Mouse (Mus musculus): ENCODE data around the gene Madcam1. TPM values are rescaled to one million over a fixed set of nuclear protein-coding genes. Genes with fewer than 3 reads are reported as not detected.

Madcam1 gene
- polyA plus RNA-seq, 1 experiment, result not detected

DNA sequence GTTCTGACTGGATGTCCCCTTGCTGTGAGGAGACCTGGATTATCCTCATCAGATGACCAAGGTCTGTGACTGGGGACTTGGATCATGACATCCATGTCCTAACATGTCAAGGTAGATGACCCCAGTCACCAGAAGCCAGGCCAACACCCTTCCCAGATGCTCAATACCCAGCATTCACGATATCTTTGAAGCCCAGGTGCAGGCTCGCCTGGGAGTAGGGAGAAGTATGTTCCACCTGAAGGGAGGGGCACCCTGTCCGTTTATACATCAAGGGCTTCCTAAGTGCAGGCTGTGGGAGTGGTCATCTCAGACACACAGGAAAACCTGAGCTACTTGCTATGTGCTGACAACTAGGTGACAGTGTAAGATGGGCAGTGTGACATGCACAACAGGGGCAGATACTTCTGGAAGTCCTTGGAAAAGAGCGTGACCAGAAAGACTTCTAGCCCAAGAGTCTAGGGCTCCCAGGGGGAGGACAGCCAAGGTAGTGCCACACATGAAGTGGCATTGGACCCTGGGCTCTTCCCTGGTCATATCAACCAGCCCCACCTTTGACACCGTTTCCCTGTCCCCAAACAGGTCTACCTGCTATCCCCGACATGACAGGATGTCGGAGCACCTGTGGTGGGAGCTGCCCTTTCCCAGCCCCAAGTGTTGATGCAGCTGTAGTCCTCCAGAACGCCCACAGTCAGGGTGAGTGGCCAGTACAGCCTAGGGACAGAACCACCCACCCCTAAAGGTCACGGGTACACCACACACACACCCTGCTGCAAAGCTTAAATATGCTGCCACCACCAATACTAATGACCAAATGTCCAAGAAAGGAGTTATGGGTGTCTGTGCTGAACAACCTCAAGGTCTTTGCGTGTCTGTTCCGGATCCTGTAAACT is 16.5 kb downstream of the Madcam1 start:
- no peak for TF ChIP-seq GATA1 (IDR thresholded peaks at IDR 0.05; ENCODE audit: low read length)

DNA sequence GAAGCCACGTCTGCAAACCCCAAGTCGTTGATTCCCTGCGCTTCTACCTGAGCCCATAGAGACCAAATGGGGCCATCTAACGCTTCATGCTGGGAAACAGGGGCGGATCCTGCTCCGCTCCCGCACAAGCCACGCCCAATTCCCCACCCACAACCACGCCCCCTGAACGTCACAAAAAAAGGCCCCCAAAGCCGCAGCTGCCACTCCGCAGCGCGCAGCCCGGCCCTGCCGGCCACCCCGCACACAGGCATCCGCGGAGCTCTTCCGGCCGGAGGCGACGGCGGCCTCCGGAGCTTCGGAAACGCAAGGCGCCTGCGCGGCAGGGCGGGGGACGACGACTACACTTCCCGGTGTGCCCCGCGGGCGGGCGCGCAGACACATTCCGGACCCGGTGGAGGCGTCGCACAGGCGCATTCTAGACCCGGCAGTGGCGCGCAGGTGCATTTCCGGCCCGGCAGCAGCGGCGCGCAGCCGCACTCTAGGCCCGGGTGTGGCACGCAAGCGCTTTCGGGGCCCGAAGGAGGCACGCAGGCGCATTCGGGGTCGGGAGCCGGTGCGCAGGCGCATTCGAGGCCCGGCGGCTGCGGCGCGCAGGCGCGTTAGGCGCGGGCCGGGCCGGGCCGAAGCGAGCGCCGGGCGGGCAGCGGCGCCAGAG is 17.4 kb downstream of the Madcam1 start, which contains the start of gene Cdc34:
Gene Cdc34 (plus strand): TSS at position 605 of the 655 bp plus-strand sequence.
- TF ChIP-seq GATA1 (IDR thresholded peaks at IDR 0.05; ENCODE audit: low read length), result no peak

DNA sequence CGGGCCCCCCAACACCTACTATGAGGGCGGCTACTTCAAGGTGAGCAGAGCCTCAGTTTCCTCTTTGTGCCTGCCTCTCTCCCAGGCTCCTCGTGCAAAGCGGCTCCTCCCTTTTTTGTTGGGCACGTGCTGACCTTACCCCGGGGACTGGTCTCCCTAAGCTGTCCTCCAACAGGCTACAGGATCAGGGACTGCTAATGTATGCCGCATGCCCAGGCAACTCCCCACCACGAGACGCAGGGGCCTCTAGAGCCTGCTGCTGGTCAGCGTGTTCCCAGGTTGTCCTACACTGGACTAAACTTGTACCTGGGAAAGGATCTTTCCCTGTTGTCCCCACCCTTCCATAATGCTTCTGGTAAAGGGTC is 18.2 kb downstream of the Madcam1 start:
- no peak for TF ChIP-seq GATA1 (IDR thresholded peaks at IDR 0.05; ENCODE audit: low read length)

GRCm38 (mm10) chr10:79682916-79683582 is 18.7 kb downstream of the Madcam1 start:
- TF ChIP-seq GATA1 (IDR thresholded peaks at IDR 0.05; ENCODE audit: low read length), result no peak

DNA sequence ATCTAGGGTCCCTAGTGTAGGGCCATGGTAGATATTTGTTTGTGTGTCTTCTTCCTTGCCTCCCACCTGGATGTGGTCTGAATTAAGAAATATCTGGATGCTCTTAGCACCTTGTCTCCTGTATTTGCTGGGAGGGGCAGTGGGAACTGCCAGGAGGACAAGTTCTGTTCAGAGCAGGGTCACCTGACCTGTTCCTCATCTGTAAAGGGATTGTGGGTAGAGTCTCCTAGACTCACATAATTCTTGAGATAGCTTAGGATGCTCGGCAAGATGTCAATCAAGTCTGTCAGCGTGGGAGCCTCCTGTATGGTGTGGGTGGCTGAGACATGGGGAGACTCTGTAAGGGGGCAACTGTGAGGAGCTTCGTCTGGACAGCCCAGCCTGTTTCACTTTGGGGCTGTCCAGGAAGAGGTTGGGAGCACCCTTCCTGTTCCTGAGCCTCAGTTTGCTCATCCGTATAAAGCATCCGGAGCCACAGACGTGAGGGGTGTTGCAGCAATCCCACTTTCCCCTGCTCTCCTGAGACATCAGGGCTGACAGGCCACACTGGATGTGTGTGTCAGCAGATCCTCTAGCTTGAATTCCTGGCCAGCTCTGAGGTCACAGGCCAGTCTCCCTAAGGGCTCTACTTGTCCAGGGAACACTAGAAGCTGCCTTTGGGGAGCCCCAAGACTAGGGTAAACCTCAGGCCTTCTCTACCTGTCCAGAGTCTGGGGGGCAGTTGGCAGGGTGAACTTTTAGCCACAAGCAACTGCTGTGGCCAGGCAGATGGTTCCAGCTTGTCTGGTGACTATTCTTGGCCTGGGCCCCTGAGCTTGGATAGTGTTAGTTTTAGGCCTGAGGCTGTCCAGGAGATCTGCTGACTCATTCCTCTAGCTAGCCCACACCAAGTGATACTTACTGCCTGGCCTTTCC is 19.6 kb downstream of the Madcam1 start:
- no peak for TF ChIP-seq GATA1 (IDR thresholded peaks at IDR 0.05; ENCODE audit: low read length)

GRCm38 (mm10) chr10:79684770-79685600 is 20.6 kb downstream of the Madcam1 start:
- no peak for TF ChIP-seq GATA1 (IDR thresholded peaks at IDR 0.05; ENCODE audit: low read length)

DNA sequence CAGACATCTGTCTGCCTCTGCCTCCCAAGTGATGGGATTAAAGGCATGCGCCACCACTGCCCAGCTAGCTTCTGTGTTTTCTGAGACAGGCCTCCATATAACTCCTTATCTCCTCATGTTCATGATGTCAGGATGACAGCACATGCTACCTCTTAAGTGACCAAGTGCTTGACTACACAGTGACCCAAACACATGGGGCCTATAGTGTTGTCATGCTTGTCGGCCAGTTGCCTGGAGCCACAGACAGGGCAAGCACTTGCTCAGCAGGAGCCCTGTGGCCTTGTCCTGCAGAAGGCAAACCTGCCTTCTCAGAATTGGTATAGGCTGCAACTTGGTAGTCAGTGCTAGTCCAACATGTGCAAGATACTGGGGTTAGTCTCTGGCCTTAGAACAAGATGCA is 21.9 kb downstream of the Madcam1 start:
- no peak for TF ChIP-seq GATA1 (IDR thresholded peaks at IDR 0.05; ENCODE audit: low read length)

DNA sequence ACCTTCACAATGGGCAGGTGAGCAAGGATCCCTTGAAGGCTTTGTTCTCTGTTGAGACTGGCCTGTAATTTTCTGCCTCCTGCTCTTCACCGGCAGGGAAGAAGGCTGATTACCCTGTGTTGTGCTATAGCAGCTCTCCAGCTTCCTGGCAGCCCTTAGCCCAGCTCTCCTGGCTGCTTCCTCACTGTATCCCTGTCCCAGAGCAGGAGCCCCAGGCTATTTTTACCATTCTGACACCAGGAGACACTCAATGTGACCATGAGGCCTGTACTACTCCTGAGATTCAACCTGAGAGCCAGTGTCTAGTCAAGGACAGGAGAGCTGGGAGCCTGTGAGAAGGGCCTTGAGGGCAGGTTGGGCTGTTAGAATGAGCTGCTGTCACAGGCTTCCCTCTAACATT is 22.3 kb downstream of the Madcam1 start:
- TF ChIP-seq GATA1 (IDR thresholded peaks at IDR 0.05; ENCODE audit: low read length), result no peak

- TF ChIP-seq GATA1 (IDR thresholded peaks at IDR 0.05; ENCODE audit: low read length), result no peak
Observed at GRCm38 (mm10) chr10:79687513-79687912, 23.2 kb downstream of the Madcam1 start.

- TF ChIP-seq GATA1 (IDR thresholded peaks at IDR 0.05; ENCODE audit: low read length), result no peak
Observed at GRCm38 (mm10) chr10:79688720-79689119, 24.4 kb downstream of the Madcam1 start, which contains the start of gene Gzmm. Gene Gzmm (plus strand): TSS chr10:79689020.

GRCm38 (mm10) chr10:79689178-79689577 is 24.8 kb downstream of the Madcam1 start:
- no peak for TF ChIP-seq GATA1 (IDR thresholded peaks at IDR 0.05; ENCODE audit: low read length)

DNA sequence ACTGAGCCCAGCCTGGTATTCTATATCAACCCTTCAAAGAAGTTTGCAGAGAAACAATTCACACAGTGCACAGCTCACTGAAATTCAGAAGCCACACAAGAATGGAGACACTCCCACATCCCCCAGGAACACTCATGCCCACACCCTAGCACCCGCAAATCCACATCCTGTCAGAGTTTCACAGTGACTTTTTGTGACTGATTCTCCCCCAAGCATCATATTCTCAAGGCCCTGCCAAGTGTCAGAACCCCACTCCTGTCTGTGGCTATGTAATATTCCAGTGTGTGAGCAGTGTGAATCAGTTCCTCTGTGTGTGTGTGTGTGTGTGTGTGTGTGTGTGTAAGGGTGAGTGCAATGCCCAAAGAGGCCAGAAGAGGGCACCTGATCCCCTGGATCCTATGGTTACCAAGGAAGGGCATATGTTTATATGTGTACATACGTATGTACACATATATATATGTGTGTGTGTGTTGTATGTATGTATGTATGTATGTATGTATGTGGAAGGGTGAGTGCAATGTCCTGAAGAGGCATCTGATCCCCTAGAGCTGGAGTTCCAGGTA is 27.7 kb downstream of the Madcam1 start:
- no peak for TF ChIP-seq GATA1 (IDR thresholded peaks at IDR 0.05; ENCODE audit: low read length)

DNA sequence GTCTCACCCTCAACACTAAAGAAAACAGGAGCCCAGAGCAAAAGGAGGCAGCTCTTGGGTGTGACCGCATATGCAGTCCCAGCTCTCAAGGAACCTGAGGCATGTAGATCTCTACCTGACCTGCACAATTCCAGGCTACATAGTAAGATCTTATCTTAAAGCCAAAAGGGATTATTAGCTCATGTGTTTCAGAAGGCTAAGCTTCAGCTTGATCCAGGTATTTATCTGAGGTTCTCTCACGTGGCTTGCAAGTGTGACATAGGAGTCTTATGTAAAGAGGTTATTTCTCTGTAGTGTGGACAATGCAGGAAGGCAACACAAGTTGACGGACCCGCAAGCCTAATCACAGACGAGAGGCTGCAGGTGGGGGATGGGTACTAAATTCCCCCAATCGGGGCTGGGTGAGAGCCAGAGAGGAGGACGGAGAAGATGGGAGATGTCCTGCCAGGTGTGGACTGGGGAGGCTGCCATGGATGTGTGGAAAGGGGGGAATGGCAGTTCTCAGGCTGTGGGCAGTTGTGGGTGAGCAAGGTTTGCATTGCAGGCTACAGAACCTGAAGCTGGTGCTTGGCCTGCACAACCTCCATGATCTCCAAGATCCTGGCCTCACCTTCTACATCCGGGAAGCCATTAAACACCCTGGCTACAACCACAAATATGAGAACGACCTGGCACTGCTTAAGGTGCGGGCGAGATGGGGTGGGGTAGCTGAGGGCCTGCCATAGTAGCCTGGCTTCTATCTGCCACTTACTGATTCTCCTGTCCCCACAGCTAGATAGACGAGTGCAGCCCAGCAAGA is 29.4 kb downstream of the Madcam1 start:
- TF ChIP-seq GATA1 (IDR thresholded peaks at IDR 0.05; ENCODE audit: low read length), result no peak

All from G1E-ER4 (cell line).